Mouse (Mus musculus) layer of hippocampus, adult 18-20 months (tissue): ENCODE data around the gene Fam161a. TPM values are rescaled to one million over a fixed set of nuclear protein-coding genes. Genes with fewer than 3 reads are reported as not detected.

Experiments used
- DNase-seq, 2 experiments: peaks; one replicate each; pipeline ENCODE4 v3.0.0; 2022; ENCODE audit warnings: low spot score in 2 of 2
- long read RNA-seq: library from polyadenylated mRNA; stranded (forward); transcript quantifications from one replicate; pipeline ENCODE4 v2.0.0, GENCODE M21; 2021
- total RNA-seq, 2 experiments: library from RNA; stranded (reverse); gene quantifications; 2 replicates each; pipeline ENCODE4 v1.2.3; 2021

The Fam161a gene
- total RNA-seq = 1 to 10 TPM; 3.2 to 4.2 TPM
- long read RNA-seq, partial matches to known transcripts = 0 of 3 reads
- long read RNA-seq, other reads (novel, unspliced or antisense) = 3 of 3 reads

GRCm38 (mm10) chr11:23007481-23008180 lies at the start of gene Fam161a:
TSS of gene Fam161a (plus strand) at chr11:23007531.
- peak; percentile 78 to 96 for DNase-seq

GRCm38 (mm10) chr11:22957791-22958374 lies 49.4 kb upstream of the Fam161a start:
- no peak for DNase-seq

GRCm38 (mm10) chr11:22962101-22962500 lies 45.2 kb upstream of the Fam161a start:
- DNase-seq = no peak

DNA sequence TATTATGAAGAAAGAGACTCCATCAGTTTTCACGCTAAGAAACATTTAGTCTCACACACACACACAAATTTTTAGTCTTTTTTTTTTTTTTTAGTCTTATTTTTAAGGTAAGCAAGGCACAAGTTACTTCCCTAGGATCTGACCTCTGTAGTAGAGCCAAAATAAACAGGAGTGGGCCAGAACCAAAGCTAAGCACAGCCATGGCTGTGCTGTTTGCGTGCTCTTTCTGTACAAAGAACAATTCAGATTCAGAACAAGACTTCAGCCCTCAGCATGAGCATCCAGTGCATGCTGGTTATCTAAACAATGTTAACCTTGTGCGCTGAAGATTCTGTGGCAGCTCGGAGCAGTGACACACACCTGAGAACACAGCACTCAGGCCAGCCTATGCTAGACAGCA lies 42.9 kb upstream of the Fam161a start:
- no peak for DNase-seq

DNA sequence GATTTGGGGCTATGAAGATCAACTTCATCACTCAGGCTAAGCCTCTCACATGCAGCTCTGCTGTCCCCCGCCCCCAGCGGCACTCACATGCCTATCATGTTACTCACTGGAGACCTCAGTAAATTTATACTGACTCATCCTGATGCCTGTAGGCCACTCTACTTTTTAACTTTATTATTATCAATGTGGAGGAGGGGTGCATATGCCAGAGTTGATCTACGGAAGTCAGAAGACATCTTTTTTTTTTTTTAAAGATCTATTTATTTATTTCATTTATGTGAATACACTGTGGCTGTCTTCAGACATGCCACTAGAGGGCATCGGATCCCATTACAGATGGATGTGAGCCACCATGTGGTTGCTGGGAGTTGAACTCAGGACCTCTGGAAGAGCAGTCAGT lies 41.8 kb upstream of the Fam161a start:
- no peak for DNase-seq

DNA sequence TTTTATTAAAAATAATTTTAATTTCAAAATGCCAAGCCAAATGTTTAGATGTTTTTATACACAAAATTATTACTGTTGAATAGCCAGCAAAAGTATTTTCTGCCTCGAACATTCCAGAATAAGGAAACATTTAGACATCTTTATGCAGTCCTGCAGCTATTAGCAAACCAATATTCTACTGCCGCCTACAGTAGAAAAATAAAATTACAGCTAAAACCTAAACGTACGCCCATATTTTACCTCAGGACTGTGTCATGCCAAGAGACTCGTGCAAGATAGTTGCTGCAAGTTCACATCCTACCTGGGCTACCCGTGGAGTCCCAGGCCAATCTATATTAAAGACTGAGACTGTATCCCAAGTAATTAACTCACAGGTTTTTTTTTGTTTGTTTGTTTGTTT lies 37.8 kb upstream of the Fam161a start:
- DNase-seq = peak in 1 of 2 experiments; percentile 55

DNA sequence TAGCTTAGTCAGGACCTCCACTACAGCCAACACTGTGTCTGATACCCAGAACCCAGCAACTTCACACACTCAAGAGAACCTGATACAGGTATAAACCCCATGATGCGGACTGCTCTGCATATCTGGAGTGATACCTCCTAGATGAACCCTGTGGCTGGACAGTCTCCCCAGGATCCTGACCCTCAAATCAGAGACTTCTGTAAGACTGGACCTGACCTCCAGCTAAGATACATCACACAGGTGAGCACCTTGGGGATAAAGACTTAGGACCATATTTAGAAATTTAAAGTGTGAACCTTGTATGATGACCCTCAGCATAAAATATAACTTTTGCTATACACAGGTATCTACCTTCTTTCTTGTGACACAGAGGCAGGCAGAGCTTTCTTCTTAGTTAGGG lies 36.8 kb upstream of the Fam161a start:
- DNase-seq = no peak

- DNase-seq = peak; percentile 70 to 81
Measured at GRCm38 (mm10) chr11:22971835-22972709, 35.3 kb upstream of the Fam161a start, which contains the start of gene Zrsr1. TSS of gene Zrsr1 (plus strand) at chr11:22972005.

DNA sequence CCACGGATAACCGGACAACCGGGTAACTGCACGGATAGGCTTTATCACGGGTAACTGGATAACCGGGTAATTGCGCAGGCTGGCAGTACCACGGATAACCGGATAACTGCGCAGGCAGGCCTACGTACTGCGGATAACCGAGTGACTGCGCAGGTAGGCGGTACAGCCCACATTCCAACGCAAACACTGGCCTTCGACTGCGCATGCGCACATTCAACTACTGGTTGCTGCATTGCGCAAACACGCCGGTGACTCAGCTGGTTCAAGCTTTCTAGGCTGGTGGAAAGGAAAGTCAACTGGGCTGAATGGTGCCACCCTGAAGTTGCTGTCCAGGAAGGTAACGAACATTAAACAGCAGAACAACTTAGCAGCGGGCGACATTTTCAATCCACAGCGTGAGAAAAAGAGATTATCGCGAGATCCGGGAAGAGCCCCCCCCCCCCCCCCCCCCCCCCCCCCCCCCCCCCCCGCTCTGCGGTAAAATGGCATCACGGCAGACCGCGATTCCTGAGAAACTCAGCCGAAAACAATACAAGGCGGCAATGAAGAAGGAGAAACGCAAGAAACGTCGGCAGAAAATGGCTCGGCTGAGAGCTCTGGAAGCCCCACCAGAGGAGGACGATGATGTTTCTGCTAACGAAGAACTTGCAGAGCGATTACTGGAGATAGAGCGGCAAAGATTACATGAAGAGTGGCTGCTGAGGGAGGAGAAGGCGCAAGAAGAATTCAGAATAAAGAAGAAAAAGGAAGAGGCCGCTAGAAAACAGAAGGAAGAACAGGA lies 34.4 kb upstream of the Fam161a start:
- DNase-seq = peak; percentile 82 to 91

- DNase-seq = peak in 1 of 2 experiments; percentile 50
Measured at GRCm38 (mm10) chr11:22973599-22973998, 33.7 kb upstream of the Fam161a start.

- DNase-seq = no peak
Measured at GRCm38 (mm10) chr11:22978215-22978614, 29.1 kb upstream of the Fam161a start.

DNA sequence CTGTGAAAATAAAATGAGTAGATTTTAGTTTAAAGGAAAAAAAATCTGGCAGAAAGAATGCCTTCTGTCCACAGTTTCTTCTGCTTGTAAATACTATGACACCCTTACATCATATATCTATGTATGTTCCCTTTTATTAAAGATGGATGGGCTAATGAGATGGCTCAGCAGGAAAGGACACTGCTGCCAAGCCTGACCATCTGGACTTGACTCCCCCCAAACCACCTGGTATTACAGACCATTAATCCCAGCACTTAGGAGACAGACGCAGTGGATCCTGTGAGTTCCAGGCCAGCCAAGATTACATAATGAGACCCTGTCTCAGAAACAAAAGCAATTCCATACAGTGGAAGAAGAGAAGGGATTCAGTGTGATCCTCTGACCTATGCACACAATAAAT lies 28.6 kb upstream of the Fam161a start:
- no peak for DNase-seq

DNA sequence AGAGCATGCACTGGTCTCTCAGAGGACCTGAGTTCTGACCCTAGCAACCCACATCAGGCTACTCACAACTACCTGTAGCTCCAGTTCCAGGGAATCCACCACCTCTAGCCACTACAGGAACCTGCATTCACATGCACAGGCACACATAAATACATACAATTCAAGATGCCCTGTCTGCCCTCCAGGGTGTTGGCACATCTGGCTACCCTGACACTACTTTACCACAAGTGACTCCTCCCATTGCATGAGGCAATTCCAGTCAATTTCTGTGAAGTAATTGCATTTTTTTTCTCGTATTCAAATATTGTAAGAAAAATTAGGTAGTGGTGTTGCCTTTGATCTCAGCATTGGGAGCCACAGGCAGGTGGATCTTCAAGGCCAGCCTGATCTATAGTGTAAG lies 28.1 kb upstream of the Fam161a start:
- DNase-seq = no peak

GRCm38 (mm10) chr11:22981041-22981440 lies 26.3 kb upstream of the Fam161a start:
- DNase-seq = no peak

- no peak for DNase-seq
Measured at GRCm38 (mm10) chr11:22981543-22981950, 25.8 kb upstream of the Fam161a start.

- DNase-seq = peak; percentile 94 to 98
Measured at GRCm38 (mm10) chr11:22981984-22982757, 25.2 kb upstream of the Fam161a start, which contains the start of the genes Gm28048 and Commd1. TSS of gene Gm28048 (minus strand) at chr11:22982090. TSS of gene Commd1 (minus strand) at chr11:22982382.

DNA sequence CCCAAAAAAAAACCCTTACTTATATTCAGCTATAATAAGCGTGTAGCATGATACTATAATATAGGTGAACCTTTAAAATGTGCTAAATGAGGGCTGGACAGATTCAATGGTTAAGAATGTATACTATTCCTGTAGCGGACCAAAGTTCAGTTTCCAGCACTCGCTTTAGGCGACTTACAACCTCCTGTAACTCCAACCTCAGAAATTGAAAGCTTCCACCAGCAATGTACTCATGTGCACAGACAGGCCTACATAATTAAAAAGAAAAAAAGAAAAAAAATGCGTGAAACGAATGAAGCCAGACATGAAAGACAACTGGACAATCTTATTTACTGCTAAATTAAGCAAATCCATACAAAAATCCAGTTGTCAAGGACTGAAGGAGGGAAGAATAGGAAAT lies 24.5 kb upstream of the Fam161a start:
- no peak for DNase-seq

- DNase-seq = no peak
Measured at GRCm38 (mm10) chr11:22985510-22985909, 21.8 kb upstream of the Fam161a start.

DNA sequence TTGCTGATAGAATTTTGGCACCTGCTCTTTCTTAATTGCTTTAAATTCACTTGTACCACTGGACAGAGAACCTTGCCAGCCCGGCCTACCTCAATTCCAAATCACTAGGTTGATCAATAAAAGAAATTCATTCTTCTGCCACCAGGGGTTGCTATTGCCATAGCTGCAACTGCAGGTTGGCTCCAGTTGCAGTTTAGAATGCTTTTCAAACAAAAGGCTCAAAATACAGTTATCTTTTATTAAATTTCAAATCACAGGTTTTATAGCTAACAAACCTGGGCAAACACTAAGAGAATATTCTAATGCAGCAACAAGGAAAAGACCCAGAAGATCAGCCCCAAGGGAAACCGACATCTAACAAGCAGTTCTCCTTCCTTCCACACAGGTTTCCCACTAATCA lies 20.0 kb upstream of the Fam161a start:
- peak in 1 of 2 experiments; percentile 78 for DNase-seq

- no peak for DNase-seq
Measured at GRCm38 (mm10) chr11:22989786-22990185, 17.5 kb upstream of the Fam161a start.
